Mouse (Mus musculus) liver, embryonic 11.5 days (tissue): ENCODE data around the gene Paf1. TPM values are rescaled to one million over a fixed set of nuclear protein-coding genes. Genes with fewer than 3 reads are reported as not detected.

ENCODE experiments used
- ATAC-seq: fragments of 200-750 bp; cut with Nextera tagmentation; replicated peaks from 2 replicates; pipeline ENCODE4 v1.8.0; 2017; ENCODE audit warnings: moderate number of reproducible peaks, mild to moderate bottlenecking, moderate TSS enrichment, moderate library complexity; ENCODE audit not compliant: low FRiP score
- DNase-seq: peaks from one replicate; pipeline ENCODE4 v3.0.0-alpha.2; 2017; ENCODE audit warnings: low spot score
- H3K27ac ChIP-seq: fragments of 300-500 bp; sonication (generic); 2 replicates; pipeline ENCODE4 v1.5.1; 2014; ENCODE audit warnings: mild to moderate bottlenecking, low read depth, low read length, control low read depth
- H3K27me3 ChIP-seq: fragments of 300-500 bp; sonication (generic); replicated peaks from 2 replicates; pipeline ENCODE4 v1.6.1; 2014; ENCODE audit warnings: low read length, mixed read lengths; ENCODE audit not compliant: control insufficient read depth, insufficient read depth
- H3K36me3 ChIP-seq: fragments of 300-500 bp; sonication (generic); 2 replicates; pipeline ENCODE4 v1.6.1; 2014; ENCODE audit warnings: mild to moderate bottlenecking, low read length, moderate library complexity, mixed read lengths; ENCODE audit not compliant: control insufficient read depth, insufficient read depth
- H3K4me1 ChIP-seq: fragments of 300-500 bp; sonication (generic); replicated peaks from 2 replicates; pipeline ENCODE4 v1.6.1; 2014; ENCODE audit warnings: low read length, mixed read lengths; ENCODE audit not compliant: control insufficient read depth, insufficient read depth
- H3K4me2 ChIP-seq: fragments of 300-500 bp; sonication (generic); 2 replicates; pipeline ENCODE4 v1.6.1; 2014; ENCODE audit warnings: mild to moderate bottlenecking, control low read depth, moderate library complexity
- H3K4me3 ChIP-seq: fragments of 300-500 bp; sonication (generic); 2 replicates; pipeline ENCODE4 v1.5.1; 2014; ENCODE audit warnings: low read depth, low read length, control low read depth
- H3K9ac ChIP-seq: fragments of 300-500 bp; sonication (generic); 2 replicates; pipeline ENCODE4 v1.6.1; 2014; ENCODE audit warnings: low read depth, low read length, control low read depth
- H3K9me3 ChIP-seq: fragments of 300-500 bp; sonication (generic); 2 replicates; pipeline ENCODE4 v1.6.1; 2016; ENCODE audit warnings: low read length, inconsistent platforms, mixed read lengths; ENCODE audit not compliant: control insufficient read depth
- WGBS: fragments of 180-500 bp; shearing (Covaris S2); extraction: QIAGEN DNeasy Blood & Tissue Kit; methylation state at CpG from one replicate; pipeline ENCODE4 v1.1.7; 2014; 5-methylcytosine and 5-hydroxymethylcytosine counted together
- polyA plus RNA-seq: library from polyadenylated mRNA; unstranded; fragments of >200 nt; fragmentation: Nextera tagmentation; extraction: Ambion mirVana; gene quantifications from 2 replicates; pipeline ENCODE4 v1.2.1, GENCODE M21; 2014

Paf1 gene
- polyA plus RNA-seq, 1 experiment from 2014 or later = 58.6 TPM

DNA sequence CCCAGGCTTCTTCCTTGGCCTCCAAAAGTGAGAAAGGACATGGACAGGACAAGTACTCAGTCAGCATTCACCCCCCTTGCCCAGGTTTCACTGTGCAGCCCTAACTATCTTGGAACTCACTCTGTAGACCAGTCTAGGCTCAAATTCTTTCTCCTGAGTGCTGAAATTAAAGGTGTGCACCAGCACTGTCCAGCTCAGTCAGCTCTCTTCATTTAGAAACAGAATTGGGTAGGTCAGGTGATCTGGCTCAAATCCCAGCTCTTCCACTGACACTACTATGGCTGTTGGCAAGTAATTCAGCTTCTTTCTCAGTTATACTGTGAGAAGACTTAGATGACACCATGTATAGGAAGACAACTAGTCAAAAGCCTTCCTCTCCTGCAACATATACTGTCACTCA lies 35.0 kb downstream of the Paf1 start:
- no peak overlapping the region for H3K9ac ChIP-seq
- no peaks in the 10 kb centered on the region for H3K9me3 ChIP-seq
- no peak overlapping the region for H3K4me3 ChIP-seq
- no peak overlapping the region for H3K27ac ChIP-seq
- H3K4me1 ChIP-seq = peaks cover 23% of the 10 kb centered on the region
- no peaks in the 10 kb centered on the region for H3K27me3 ChIP-seq
- H3K36me3 ChIP-seq = peaks cover 9% of the 10 kb centered on the region; the same call in 1 of the 2 replicates
- H3K4me2 ChIP-seq = no peak overlapping the region
- no peak for DNase-seq
- ATAC-seq = no peak

DNA sequence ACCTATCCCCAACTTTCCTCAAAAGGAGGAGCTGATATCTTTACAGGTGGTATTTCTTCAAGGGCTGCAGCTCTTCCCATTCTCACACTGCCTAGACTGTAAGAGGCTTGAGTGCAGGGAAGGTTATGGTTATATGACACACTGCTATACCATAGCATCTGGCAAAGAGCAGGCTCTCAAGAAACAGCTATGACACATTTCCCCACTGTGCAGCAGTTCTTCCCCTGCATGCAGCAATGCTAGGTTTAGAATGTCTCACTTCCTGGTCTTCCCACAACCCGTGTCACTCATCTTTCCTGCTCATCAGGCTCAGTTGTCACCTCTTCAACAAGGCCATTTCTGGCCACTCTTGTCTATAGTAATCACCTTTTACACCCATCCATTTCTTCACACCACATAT lies 37.8 kb downstream of the Paf1 start:
- Histone ChIP-seq H3K9ac (no peak overlapping the region), H3K4me1 (peaks cover 48% of the 10 kb centered on the region), H3K9me3 (no peaks in the 10 kb centered on the region), H3K4me3 (no peak overlapping the region), H3K27ac (0 out of 2 replicates have a peak overlapping the region, but pooled peaks have one; percentile 8), H3K36me3 (no peaks in the 10 kb centered on the region; the same call in 1 of the 2 replicates), H3K4me2 (0 out of 2 replicates have a peak overlapping the region, but pooled peaks have one; percentile 9), H3K27me3 (no peaks in the 10 kb centered on the region)
- no peak for ATAC-seq
- no peak for DNase-seq
- 48% methylated on average over 1 of the region's 1 CpGs for WGBS

DNA sequence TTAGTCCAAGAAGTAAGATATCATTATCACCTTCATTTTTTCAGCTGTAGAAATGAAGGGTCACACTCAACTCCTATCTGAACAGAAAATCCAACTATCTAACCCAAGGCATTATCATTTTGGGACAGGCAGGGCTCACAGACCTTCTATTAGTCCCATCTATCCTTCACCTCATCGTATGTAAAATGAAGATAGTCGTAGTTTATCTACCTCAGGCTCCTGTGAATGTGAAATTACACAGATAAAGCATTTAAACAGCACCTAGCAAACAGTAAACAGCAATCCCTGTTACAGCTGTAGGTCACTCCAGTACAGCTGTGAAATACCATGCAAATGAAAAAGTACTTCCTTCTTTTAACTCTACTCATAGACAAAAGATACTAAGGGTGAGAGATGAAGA lies 39.5 kb downstream of the Paf1 start:
- peak overlapping the region; percentile 60 for H3K27ac ChIP-seq
- H3K4me3 ChIP-seq = no peak overlapping the region
- peaks cover 49% of the 10 kb centered on the region for H3K4me1 ChIP-seq
- H3K9me3 ChIP-seq = no peaks in the 10 kb centered on the region
- H3K27me3 ChIP-seq = no peaks in the 10 kb centered on the region
- peak overlapping the region; percentile 91 for H3K4me2 ChIP-seq
- ATAC-seq = peak; percentile 19
- H3K36me3 ChIP-seq = no peaks in the 10 kb centered on the region; the same call in 1 of the 2 replicates
- no peak overlapping the region for H3K9ac ChIP-seq
- 49% methylated on average over 2 of the region's 2 CpGs for WGBS
- DNase-seq = no peak

DNA sequence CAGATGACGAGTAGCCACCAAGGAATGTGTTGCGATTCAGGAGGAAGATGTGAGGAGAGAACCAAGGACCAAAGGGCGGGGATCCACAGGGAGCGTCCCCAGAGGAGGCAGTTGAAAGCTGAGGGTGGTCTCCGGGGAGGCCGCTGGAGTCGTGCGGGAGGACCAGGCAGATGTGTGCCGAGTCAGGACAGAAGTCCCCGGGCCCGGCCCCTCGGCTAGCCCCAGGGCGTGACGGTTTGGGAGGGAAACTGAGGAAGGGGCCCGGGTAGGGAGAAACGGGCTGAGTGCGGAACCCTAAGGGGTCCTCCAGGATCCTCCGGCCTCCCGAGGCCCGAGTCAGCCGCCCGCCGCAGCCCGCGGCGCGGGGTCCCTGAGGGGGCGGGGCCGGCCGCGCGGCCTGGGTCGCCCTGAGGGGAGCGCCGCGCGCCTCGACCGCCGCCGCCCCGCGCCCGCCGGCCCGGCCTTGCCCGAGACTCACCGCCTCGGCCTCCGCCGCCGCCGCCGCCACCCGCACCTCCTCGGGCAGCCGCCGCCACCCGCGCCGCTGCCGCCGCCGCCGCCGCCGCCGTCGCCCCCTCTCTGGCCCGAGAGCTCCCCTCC lies 43.0 kb downstream of the Paf1 start:
- ATAC-seq (peak; percentile 3; the same call in 1 of the 2 replicates), DNase-seq (no peak)
- H3K4me1 ChIP-seq = peaks cover 42% of the 10 kb centered on the region

DNA sequence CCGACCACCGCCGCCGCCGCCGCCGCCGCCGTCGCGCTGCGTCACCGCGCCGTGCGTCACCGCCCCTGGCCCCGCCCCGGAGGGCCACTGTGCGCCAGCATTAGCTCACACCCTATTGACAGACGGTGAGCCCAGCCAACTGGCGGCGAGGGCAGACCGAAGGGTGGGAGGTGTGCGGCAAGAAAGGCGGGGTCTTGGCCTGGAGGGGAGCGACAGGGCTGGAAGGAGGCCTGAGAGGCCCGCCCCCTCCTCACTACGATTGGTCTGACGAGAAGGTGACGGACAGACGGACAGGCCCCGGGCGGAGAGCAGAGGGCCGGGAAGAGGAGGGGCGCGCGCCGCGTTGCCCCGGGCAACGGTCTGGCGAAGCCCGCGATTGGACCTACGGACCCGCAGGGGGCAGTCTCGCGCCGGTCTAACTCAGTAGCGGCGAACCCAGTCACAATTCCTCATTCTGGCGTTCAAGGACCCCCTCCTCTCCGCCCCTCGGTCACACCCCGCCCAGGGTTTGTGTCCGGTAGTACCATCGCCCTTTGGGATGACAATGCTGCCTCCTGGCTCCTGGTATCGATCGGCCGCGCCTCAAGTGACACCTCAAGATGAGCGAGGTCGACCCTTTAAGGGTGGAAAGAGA lies 43.6 kb downstream of the Paf1 start:
- no peaks in the 10 kb centered on the region for H3K36me3 ChIP-seq
- DNase-seq = peak; percentile 99
- H3K4me2 ChIP-seq = peak overlapping the region; percentile 91
- H3K27me3 ChIP-seq = no peaks in the 10 kb centered on the region
- peak overlapping the region; percentile 60 for H3K27ac ChIP-seq
- H3K4me3 ChIP-seq = peak overlapping the region; percentile 88
- no peaks in the 10 kb centered on the region for H3K9me3 ChIP-seq
- WGBS = under 1% methylated on average over 55 of the region's 64 CpGs
- peak; percentile 96 for ATAC-seq
- H3K4me1 ChIP-seq = peaks cover 39% of the 10 kb centered on the region
- H3K9ac ChIP-seq = peak overlapping the region; percentile 87

More for the DNA sequence above, 43.0 kb downstream of the Paf1 start:
- under 1% methylated on average over 53 of the region's 70 CpGs for WGBS
- peak overlapping the region; percentile 88 for H3K4me3 ChIP-seq
- H3K27ac ChIP-seq = peak overlapping the region; percentile 60
- H3K27me3 ChIP-seq = no peaks in the 10 kb centered on the region
- peak overlapping the region; percentile 91 for H3K4me2 ChIP-seq
- no peaks in the 10 kb centered on the region for H3K9me3 ChIP-seq
- no peaks in the 10 kb centered on the region for H3K36me3 ChIP-seq
- H3K9ac ChIP-seq = peak overlapping the region; percentile 87

DNA sequence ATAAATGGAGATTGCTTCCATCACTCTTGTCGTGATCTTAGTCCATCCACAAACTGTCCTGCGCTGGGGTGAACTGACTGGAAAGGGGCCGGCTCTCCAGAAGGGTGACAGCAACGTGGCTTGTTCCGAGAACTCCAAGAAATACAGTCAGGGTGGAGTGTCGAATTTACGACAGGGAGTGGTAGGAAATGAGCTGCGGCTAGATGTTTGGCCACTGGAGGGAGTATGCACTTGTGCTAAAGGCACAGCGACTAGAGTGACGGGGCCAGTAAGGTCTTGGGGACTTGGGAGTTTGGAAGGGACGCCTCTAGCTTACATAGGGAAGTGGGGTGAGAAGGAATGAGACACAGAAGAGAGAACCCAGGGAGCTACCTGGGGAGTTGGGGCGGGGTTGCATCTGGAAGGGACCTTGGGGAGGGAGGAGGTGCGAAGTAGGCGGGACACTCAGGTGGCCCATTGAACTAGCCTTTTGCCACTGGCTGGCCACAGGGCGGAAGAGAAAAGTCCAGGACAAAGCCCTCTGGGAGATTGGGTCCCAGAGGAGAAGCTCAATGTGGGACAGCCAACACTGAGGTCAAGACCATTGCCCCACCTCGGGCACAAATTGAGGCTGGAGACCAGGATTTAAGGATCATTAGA lies 44.3 kb downstream of the Paf1 start, which contains the start of gene Gmfg:
Gene Gmfg (plus strand): TSS at position 516 of the 639 bp plus-strand sequence.
- H3K4me3 ChIP-seq = peak within 1 kb of the TSS; percentile 88
- peak; percentile 53 for ATAC-seq
- H3K4me2 ChIP-seq = peak within 1 kb of the TSS; percentile 68
- peak within 1 kb of the TSS; percentile 65 for H3K9ac ChIP-seq
- peak; percentile 69 for DNase-seq
- WGBS = 7% methylated on average over 16 of the region's 16 CpGs
- no peaks in the 10 kb centered on the region for H3K9me3 ChIP-seq
- H3K36me3 ChIP-seq = no peaks in the 10 kb centered on the region
- peaks cover 32% of the 10 kb centered on the region for H3K4me1 ChIP-seq
- peak within 1 kb of the TSS; percentile 53 for H3K27ac ChIP-seq
- no peaks in the 10 kb centered on the region for H3K27me3 ChIP-seq

DNA sequence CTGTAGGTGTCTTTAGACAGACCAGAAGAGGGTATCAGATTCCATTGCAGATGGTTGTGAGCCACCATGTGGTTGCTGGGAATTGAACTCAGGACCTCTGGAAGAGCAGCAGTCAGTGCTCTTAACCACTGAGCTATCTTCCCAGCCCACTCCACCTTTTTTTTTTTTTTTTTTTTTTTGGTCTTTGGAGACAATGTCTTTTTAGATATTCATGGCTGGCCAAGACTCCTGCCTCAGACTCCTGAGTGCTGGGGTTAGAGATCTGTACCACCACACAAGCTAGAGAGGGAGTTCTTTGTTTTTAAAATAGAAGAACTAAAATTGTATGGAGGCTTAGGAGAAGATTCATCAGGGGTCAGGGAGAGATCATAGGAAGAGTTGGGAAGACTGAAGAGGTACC lies 45.2 kb downstream of the Paf1 start:
- H3K36me3 ChIP-seq = no peaks in the 10 kb centered on the region
- H3K27me3 ChIP-seq = no peaks in the 10 kb centered on the region
- H3K9me3 ChIP-seq = no peaks in the 10 kb centered on the region
- H3K4me3 ChIP-seq = no peak overlapping the region
- no peak overlapping the region for H3K27ac ChIP-seq
- ATAC-seq (no peak), DNase-seq (no peak)
- H3K4me1 ChIP-seq = peaks cover 27% of the 10 kb centered on the region
- no peak overlapping the region for H3K4me2 ChIP-seq
- H3K9ac ChIP-seq = no peak overlapping the region

DNA sequence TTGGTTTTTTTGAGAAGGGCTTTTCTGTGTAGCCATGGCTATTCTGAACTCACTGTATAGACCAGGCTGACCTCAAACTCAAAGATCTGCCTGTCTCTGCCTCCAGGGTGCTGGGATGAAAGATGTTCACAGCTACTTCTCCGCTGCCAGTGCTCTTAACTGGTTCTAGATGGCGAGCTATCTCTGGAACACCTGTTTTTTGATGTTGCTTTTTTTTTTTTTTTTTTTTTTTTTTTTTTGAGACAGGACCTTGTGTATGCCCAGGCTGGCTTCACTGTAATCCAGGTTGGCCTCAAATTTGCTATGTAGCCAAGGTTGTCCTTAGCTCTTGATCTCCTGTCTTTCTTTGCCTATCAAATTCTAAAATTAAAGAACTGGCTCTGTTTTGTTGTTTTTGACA lies 46.0 kb downstream of the Paf1 start:
- Histone ChIP-seq H3K4me3 (no peak overlapping the region), H3K4me1 (peaks cover 20% of the 10 kb centered on the region), H3K4me2 (no peak overlapping the region), H3K9me3 (no peaks in the 10 kb centered on the region), H3K27me3 (no peaks in the 10 kb centered on the region), H3K9ac (no peak overlapping the region), H3K36me3 (no peaks in the 10 kb centered on the region), H3K27ac (no peak overlapping the region)
- WGBS = 65% methylated on average over 2 of the region's 2 CpGs
- DNase-seq (no peak), ATAC-seq (no peak)
